Mouse (Mus musculus) G1E (cell line): ENCODE results near the gene Tnfaip3.

ENCODE experiments used
- CTCF ChIP-seq: IDR thresholded peaks from 2 replicates; pipeline ENCODE4 v1.5.1; 2012; ENCODE audit warnings: low read depth, low read length, inconsistent platforms, mixed read lengths
- GATA2 ChIP-seq: IDR thresholded peaks from 2 replicates; pipeline ENCODE4 v1.6.1; 2012; ENCODE audit warnings: low read depth, low read length, inconsistent platforms, borderline replicate concordance
- POLR2AphosphoS5 ChIP-seq: IDR thresholded peaks from 2 replicates; pipeline ENCODE4 v1.6.1; 2012; ENCODE audit warnings: low read depth, low read length, inconsistent platforms; ENCODE audit not compliant: insufficient replicate concordance
- TAL1 ChIP-seq: conservative IDR thresholded peaks from 2 replicates; pipeline ENCODE4 v1.6.1; 2012; ENCODE audit warnings: low read depth, low read length, inconsistent platforms, mixed read lengths

DNA sequence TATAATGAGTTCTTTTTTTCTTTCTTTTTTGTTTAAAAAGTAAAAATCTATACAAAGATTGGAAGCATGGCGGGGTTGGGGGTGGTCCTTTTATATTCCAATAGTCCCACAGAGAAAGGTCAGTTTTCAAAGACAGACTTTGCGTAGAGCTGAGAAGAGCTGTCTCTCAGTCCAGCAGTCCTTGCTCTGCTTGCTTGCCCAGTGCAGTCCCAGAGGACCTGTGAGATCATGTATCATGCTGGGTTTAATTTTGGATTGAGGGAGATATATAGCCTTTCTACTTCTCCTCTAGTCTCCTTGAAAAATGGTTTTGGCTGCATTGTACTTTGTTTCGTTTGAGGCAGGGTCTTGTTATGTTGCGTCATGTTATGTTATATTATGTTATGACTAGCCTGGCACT, 49.9 kb downstream of the Tnfaip3 start:
- no peak for TF ChIP-seq CTCF
- no peak for TF ChIP-seq TAL1
- no peak for TF ChIP-seq POLR2AphosphoS5
- TF ChIP-seq GATA2: no peak
